Mouse (Mus musculus) MEL-GATA-1-ER (cell line): ENCODE results near the gene Arpc1a.
"Not testable (repeated sequence)": the region's sequence is repeated elsewhere in the genome, so short reads cannot be mapped to it uniquely, and the experiment has no call there.

Experiments used
- DNase-seq: peaks from one replicate; pipeline ENCODE4 v3.0.0-alpha.2; 2012; ENCODE audit warnings: low read depth; ENCODE audit errors: extremely low read depth

Arpc1a gene

DNA sequence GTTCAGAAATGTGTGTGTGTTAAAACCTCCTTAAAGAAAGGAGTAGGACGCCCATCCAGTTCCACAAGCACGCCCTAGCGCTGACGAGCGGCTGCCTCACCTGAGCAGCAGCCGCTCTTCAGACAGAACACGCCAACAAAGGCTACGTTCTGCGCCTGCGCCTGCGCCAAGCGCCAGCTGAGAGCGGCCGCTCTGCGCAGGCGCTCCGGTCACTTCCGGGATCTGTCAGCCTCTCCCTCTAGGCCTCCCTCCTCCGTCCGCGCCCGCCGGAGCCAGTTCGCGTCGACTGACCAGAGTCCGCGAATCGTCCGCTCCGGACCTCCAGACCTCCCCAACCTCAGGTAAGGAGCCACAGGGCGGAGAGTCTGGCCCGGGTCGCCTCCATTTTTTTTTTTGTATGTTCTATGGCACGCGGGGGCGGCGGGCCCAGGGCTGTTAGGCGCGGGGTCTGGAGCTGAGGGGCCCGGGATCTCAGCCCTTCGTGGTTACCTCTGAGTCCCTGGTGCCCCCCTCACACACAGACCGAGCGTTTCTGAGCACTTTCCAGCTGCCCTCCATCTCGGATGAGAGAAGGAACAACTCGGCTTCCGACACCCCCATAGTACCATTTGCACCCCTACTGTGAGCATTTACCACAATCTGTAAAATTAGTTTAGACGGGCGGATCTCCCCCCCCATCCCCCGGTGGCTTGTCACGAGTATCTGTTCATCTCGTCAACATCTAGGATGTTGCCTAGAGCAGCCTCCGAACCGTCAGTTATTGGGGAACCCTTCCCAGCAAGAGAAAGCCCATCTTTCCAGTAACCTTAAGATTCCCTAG lies at the start of gene Arpc1a, which contains the start of gene Kpna7:
TSS of gene Arpc1a (plus strand) at position 199 of the 820 bp plus-strand sequence.
TSS of gene Kpna7 (minus strand) at position 399 of the 820 bp plus-strand sequence.
- peak; percentile 83 for DNase-seq

DNA sequence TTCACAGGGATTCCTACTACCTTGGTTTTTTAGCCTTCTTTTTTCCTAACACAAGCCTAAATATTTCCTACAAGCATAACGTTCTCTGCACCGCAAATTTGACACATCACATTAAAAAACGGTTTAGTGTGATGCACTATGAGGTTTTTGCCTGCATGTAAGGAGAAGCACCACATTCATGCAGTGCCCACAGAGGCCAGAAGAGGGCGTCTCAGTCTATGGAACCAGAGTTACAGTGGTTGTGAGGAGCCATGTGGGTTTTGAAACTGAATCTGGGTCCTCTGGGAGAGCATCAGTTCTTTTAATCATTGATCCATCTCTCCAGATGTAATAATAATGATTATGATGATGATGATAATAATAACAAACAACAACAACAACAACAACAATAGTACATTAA lies 42.0 kb upstream of the Arpc1a start:
- peak; percentile 43 for DNase-seq

DNA sequence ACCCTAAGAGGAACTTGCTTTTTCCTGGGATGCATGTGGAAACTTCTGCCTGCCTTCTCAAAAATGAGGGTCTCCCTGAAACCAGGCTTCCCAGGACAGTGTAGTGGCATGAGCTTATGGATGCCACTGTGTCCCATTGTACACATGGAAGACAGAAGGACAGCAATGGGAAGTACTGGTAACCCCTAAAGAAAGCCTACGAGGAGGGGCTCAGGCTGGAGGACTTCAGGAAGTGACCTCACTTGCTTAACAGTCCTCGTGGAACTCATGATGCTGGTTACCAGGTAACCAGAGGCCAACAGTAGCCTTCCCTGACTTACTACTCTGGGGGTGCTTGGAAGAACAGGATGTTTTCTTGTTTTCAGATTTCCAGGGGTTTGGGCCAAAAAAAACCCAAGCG lies 40.9 kb upstream of the Arpc1a start, which contains the start of gene 1700018F24Rik:
TSS of gene 1700018F24Rik (plus strand) at position 301 of the 400 bp plus-strand sequence.
- not testable (repeated sequence) for DNase-seq

DNA sequence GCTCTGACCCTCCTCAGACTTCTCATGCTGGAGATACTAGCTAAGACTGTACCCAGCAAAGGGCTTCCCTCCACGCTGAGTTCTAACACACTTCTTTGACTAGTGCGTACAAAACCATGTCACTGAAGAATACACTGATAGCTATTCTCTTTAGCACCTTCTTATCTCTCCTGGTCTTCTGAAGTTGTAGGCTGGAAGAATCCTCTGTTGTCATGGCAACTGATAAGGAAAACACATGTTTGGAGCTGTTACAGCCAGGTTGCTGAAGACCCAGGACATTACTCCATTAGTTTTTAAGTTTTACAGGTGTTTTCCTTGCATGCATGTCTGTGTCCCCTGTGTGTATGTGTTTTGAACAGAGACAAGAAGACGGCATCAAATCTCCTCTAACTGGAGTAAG lies 29.4 kb upstream of the Arpc1a start:
- DNase-seq: peak; percentile 54

DNA sequence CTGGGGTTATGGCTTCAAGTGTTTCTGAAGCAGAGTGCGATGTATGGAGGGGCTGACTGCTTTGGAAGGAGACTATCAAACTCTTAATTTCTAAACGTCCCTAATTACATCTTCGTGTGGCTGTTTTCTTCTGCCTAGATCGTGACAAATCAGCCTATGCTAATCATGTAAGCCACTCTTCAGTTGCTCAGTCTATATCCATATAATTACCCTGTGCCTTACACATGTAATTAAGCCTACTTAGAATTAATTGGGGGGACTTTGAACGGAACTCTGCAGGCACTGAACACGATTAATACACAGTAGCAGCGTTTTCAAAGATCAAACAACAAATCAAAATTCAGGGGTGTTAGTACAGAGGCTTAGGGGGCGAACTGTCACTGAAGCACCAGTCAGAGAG lies 25.7 kb upstream of the Arpc1a start:
- no peak for DNase-seq

DNA sequence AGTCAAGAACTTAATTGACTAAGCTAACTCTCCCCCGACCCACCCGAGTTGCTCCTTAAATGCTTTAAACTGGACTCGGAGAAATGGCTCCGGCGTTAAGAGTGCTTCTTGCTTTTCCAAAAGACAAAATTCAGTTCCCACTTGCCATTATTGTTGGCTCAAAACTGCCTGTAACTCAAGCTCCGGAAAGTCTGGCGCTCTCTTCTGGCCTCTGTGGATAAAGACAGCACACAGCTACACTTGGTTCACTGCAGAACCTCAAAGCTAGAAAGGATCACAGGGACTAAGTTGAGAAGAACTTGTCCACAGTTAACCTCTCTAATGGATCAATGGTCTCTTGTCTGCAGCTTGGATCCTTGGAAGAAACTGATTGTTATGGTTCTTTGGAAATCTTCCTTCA lies 24.9 kb upstream of the Arpc1a start:
- no peak for DNase-seq

DNA sequence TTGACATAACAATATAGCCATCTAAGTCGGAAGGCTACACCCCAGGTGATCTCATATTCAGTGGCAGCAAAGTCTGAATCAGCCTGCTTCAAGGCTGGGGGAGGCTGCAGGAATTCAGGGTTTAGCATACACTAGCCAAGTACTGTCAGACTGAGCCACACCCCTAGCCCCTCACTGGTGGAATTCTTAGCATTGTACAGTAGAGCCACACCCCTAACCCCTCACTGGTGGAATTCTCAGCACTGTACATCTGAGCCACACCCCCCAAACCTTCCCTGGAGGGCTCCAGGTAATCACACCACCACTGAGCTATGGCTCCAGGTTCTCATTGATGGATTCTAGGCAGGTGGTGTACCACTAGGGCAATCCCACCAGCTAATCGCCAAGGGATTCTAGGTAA lies 24.1 kb upstream of the Arpc1a start:
- DNase-seq: no peak

DNA sequence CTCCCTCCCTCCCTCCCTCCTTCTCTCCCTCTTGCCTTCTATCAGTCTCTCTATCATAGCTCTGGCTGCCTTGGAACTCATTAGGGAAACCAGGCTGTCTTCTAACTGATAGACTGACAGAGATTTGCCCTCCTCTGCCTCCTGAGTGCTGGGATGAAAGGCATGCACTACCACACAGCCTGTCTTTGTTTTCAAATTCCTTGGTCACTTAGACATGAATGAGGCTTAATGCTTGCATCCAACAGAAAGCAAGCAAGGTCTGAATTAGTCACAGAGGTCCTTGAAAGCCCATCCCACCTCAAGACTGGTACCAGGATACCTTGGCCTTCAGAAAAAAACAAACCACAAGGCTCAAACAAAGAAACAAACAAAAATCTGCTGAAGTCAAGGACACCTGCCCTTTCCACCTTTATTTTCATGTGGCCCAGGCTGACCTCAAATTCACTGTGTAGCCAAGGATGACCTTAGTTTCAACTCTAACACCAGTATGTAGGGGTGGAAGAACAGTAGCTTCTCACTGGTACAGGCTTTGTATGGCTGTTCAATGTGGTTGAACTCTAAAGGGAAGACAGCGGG lies 18.8 kb upstream of the Arpc1a start:
- DNase-seq: no peak

DNA sequence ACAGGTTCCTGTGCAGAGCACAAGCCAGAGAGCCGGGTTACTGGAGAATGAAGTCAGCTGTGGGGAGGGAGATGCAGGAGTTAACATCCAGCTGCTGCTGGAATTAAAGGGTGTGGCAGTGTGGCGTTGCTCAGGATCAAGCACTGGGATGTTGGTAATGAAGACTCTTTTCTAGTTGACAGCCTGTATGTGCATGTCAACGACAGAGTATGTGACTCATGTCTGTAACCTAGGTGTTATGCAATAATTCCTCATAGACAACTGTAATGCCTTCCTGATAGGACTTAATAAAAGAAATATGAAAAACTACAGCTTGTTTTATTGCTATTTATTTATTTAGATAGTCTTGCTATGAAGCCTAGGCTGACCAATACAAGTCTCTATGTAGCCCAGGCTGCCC lies 14.8 kb upstream of the Arpc1a start:
- DNase-seq: no peak

DNA sequence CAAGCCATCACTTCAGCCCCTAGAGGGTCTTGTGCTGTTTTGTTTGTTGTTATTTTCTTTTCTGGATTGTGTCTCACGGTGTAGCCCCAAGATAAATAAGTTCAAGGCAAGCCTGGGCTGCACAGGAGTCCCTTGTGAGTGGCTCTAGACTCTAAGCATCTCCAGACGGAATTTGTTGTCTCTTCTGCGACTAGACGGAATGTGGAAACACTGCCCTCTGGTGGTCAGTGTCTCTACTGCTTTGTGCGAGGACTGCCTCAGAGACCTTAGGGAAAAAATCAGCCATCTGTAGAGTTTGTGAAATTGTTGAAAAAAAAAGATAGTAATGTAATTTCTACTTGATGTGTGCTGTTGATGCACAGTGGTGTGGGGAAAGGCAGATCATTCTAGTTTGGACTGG lies 13.9 kb upstream of the Arpc1a start:
- DNase-seq: peak; percentile 56

DNA sequence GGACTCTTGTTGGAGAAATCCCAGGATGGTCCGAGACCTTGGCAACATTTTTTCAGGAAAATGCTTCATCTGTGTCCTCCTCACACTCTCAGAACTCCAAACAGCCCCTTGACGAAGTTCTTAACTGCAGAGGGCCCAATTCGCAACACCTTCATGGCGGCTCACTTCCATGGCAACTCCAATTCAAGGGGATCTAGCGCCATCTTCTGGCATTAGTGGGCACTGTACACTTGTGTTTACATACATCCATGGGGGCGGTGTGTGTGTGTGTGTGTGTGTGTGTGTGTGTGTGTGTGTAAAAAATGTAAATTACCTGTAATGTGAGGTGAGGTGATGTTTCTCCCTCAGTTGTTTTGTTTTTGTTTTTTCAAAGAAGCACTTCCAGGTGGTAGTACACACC lies 12.3 kb upstream of the Arpc1a start:
- peak; percentile 51 for DNase-seq

DNA sequence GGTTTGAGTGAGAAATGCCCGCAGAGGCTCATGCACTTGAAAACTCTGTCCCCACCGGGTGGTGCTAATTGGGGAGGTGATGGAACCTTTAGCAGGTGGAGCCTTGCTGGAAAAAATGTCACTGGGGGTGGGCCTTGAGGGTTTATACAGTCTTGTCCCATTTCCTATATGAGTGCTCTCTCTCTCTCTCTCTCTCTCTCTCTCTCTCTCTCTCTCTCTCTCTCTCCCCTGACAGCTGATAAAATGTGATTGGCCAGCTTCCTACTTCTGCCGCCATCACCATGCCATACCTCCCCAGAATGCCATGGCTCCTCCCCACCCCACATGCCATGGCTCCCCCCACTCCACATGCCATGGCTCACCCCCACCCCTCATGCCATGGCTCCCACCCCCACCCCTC lies 8.5 kb upstream of the Arpc1a start:
- no peak for DNase-seq

DNA sequence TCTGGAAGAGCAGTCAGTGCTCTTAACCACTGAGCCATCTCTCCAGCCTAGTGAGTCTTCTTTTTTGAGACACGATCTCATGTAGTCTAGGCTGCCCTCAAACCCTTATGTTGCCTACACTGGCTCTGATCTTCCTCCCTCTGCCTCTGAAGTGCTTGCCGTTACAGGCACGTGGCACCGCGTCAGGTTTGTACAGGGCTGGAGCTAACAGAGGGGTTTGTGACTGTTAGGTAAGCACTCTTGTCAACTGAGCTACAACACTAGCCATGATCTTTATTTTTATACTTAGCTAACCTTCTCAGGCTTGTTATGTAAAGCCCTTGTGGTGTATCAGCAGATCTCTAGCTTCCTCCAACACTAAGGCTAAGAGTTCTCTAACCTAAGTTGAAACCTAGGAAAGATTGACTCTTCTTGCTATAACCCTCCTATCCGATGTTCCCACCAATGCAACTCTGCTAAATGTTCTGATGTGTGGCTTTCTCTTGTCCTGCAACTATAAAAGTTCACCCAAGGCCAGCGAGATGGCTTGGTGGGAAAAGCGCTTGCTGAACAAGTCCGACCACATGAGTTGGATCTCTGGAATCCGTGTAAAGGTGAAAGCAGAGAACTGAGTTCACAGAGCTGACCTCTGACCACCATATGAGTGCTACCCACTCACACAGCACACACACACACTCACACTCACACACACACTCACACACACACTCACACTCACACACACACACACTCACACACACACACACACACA lies 1.6 kb upstream of the Arpc1a start:
- no peak for DNase-seq

DNA sequence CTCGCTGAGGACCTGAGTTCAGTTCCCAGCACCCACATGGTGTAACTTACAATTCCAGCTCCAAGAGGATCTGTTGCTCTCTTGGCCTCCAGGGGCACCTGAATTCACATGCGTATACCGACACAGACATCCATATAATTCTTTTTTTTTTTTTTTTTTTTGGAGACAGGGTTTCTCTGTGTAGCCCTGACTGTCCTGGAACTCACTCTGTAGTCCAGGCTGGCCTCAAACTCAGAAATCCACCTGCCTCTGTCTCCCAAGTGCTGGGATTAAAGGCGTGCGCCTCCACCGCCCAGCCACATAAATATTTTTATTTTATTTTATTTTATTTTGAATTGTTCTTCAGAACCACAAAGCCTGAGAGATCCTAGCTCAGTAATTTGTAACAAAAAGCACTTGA lies 429 bp upstream of the Arpc1a start:
- DNase-seq: not testable (repeated sequence)

DNA sequence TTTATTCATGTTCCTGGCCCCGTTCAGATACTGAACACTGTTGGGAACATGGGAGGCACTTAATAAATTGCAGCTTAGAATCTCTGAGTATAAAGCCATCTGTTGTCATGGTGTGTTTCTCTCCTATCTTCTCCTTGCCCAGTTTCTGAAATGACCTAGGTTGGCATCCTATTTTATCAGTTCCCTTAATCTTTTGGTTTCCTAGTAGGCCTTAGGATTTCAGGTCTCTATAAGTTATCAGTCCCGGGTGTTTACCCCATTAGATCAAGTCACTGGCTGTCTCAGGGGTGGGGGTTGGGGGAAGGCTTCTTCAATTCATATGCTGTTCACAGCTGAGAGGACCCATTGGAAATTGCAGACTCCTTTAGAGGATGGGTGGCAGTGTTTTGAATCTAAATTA lies 1.2 kb downstream of the Arpc1a start:
- DNase-seq: no peak

DNA sequence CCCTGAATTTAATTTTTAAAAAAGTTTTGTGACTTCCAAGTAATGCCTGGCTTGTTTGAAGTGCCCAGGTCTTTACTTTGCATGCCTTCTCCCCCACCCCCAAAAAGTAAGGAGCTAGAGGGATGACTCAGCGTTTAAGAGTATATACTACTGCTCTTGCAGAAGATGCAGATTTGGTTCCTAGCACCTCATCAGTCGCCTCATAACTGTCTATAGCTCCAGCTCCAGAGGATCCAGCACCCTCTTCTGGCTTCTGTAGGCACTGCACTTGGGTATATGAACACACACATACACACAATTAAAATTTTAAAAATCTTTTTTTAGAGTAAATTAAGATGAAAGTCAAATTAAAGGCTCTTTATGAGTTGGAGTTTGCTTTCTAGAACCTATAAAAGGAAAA lies 4.6 kb downstream of the Arpc1a start:
- no peak for DNase-seq

DNA sequence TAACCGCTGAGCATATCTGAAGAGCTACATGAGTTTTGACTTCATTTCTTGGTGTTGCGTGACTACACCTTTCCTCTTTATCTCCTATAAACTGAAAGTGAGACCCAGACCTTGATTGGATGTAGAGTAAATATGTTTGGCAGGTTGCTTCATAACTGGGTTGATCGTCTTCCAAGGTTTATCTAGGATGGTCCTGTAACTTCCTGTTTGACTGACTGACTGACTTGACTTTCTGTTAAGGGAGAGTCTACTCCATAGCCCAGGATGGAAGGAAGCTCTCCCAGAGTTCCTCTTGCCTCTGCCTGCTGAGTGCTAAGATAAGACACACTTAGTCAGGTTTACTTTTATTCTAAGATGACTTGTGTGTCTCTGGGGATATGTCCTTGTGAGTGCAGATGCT lies 6.2 kb downstream of the Arpc1a start:
- DNase-seq: peak; percentile 87

DNA sequence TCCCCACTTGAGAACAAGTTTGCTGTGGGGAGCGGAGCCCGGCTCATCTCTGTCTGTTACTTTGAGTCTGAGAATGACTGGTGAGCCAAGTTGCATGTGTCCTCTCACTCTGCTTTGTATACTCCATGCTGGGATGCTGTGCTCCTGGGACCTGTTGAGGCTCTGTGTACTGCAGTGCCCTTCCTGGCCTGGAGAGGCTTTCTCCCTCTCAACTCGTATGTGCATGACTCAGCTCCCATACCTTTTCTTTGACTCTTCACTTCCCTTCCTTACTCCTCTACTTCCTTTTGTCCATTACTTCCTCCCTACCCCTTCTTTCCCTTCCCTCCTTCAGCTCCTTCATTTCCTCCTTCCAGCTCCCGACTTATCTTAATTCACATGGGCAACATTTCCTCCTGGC lies 12.6 kb downstream of the Arpc1a start:
- DNase-seq: no peak

DNA sequence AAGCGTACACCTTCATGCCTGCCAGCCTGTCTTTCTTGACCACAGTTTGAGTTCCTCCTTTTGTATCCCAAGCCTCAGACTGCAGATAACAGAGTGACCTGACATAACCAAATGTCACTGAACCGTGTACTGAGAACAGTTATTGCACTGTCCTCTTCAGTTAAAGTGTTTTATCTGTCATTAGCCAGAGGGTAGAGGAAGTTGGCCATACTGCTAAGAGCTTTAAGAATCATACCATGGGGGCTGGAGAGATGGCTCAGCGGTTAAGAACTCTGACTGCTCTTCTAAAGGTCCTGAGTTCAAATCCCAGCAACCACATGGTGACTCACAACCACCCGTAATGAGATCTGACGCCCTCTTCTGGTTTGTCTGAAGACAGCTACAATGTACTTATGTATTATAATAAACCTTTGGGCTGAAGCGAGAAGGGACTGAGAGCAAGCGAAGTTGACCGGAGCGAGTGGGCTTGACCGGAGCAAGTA lies 14.8 kb downstream of the Arpc1a start:
- DNase-seq: peak; percentile 99

DNA sequence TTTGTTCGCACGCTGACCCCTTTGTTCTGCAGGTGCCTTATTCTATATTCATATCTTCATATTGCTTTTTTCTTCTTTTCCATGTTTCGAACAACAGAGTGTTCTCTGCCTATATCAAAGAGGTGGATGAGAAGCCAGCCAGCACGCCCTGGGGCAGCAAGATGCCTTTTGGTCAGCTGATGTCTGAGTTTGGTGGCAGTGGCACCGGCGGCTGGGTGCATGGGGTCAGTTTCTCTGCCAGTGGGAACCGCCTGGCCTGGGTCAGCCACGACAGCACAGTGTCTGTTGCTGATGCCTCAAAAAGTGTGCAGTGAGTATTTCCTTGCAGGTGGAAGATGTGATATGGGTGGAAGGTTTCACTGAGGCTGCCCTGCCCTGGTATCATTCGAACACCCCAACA lies 17.3 kb downstream of the Arpc1a start:
- no peak for DNase-seq

DNA sequence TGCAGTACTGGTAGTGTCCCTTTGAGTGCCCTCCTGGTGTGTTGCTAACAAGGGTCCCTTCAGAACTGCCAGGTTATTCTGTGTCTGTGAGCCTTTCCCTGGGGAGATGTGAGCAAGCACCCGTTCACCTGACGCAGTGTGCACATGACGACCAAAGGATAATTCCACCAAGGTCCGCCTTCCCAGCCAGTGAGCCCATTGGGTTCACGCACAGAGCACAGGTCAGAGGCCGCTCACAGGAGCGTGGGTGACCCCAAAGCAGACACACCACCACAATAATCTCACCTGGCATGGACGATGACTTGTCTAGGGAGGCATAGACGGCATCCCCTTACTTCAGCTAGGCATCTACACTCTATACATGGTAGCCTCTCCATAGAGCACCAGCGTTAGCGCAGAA lies 17.8 kb downstream of the Arpc1a start:
- DNase-seq: not testable (repeated sequence)

DNA sequence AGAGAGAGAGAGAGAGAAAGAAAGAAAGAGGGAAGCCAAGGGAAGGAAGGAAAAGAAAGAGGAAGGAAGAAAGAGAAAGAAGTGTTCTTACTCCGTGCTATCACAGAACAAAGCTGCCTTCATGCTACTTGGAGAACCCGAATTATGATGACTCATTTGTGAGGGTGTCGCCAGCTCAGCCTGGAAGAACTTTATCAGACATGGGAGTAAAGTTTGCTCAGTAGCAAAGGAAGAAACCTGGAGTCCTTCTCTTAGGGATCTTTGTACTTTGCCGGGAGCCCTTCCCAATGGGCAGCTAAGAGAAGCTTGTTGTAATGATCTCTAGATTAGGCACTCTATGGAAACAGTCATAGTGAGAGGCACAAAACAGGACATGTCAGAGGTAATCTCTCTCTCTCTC lies 19.1 kb downstream of the Arpc1a start:
- DNase-seq: peak; percentile 81
